Comparison of ENCODE assay signal across 21 mouse cellular contexts in genomic region chr11:5869331-5869730, GRCm38 (mm10). TPM values are rescaled to one million over a fixed set of nuclear protein-coding genes. Genes with fewer than 3 reads are reported as not detected.
A peak's percentile ranks its signal among the peaks of the same experiment; 100 is the strongest.
DNase-seq lines count a peak whose midpoint lies in the region; ATAC-seq lines count a peak whose summit lies in the region.
"Had no signal": no experiment of that assay in that cellular context is flagged by ENCODE, and none has a peak within 500 bp of the region (broad histone marks: within the 10 kb centered on the region; RNA-seq: fewer than 3 reads in every experiment).

No protein-coding gene starts in this region.

- peak; percentile 50 for DNase-seq in cerebellum, adult 11-12 months
- DNase-seq in cerebellum, postnatal 25 days: peak; percentile 56 to 66
- DNase-seq in cerebellum, adult 9-11 months: no peak
- peak; percentile 14 for DNase-seq in kidney, postnatal 10 days
- no peak for DNase-seq in forebrain, embryonic 10.5 days (ENCODE audit: extremely low spot score, low spot score)
- DNase-seq: adrenal gland, postnatal 10 days; B cell, adult 2 months; embryo, embryonic 11 days; forebrain, postnatal 0 days; heart, adult 11 months; heart, postnatal 36 days; kidney, adult 11 months; kidney, adult 9 months had no signal

- H3K9me3 ChIP-seq in kidney, embryonic 16.5 days (ENCODE audit: low read length): no peaks in the 10 kb centered on the region
- H3K9me3 ChIP-seq in forebrain, embryonic 10.5 days: no peaks in the 10 kb centered on the region
- H3K9me3 ChIP-seq: embryonic facial prominence, embryonic 15.5 days; forebrain, embryonic 12.5 days; heart, embryonic 13.5 days; hindbrain, embryonic 12.5 days had no signal

- H3K4me2 ChIP-seq in kidney, embryonic 16.5 days (replicated peaks; ENCODE audit: low read depth, low read length): no peak overlapping the region
- H3K4me2 ChIP-seq: embryonic facial prominence, embryonic 15.5 days; forebrain, embryonic 12.5 days; heart, embryonic 13.5 days; hindbrain, embryonic 12.5 days had no signal

- peaks cover 8% of the 10 kb centered on the region for H3K4me1 ChIP-seq in kidney, embryonic 16.5 days (ENCODE audit: insufficient read depth, low read length)
- H3K4me1 ChIP-seq in forebrain, embryonic 10.5 days: peaks cover 4% of the 10 kb centered on the region; the same call in 1 of the 2 replicates
- H3K4me1 ChIP-seq: forebrain, embryonic 12.5 days; heart, embryonic 13.5 days; hindbrain, embryonic 12.5 days had no signal

- ATAC-seq in cerebellum, adult (ENCODE audit: insufficient number of reproducible peaks, low FRiP score, low TSS enrichment): no peak
- no peak for ATAC-seq in kidney, embryonic 16.5 days (ENCODE audit: low FRiP score, low TSS enrichment)
- ATAC-seq: CD4-positive, CD25-positive, alpha-beta regulatory T cell, adult 4 months; forebrain, postnatal 0 days; hindbrain, postnatal 0 days had no signal

- no peak overlapping the region for H3K4me3 ChIP-seq in kidney, embryonic 16.5 days (ENCODE audit: low read length)
- no peak overlapping the region for H3K4me3 ChIP-seq in forebrain, embryonic 10.5 days
- H3K4me3 ChIP-seq: embryonic facial prominence, embryonic 15.5 days; forebrain, embryonic 12.5 days; heart, embryonic 13.5 days; hindbrain, embryonic 12.5 days had no signal

- no peak overlapping the region for H3K9ac ChIP-seq in kidney, embryonic 16.5 days (replicated peaks; ENCODE audit: low read length)
- H3K9ac ChIP-seq: embryonic facial prominence, embryonic 15.5 days; forebrain, embryonic 12.5 days; forebrain, postnatal 0 days; heart, embryonic 13.5 days; hindbrain, embryonic 12.5 days had no signal

- WGBS in kidney, embryonic 16.5 days: 96% methylated on average over 16 of the region's 16 CpGs
- 95% methylated on average over 16 of the region's 16 CpGs for WGBS in forebrain, embryonic 10.5 days

- H3K27me3 ChIP-seq in kidney, embryonic 16.5 days (ENCODE audit: insufficient read depth, low read length): no peaks in the 10 kb centered on the region
- peaks cover under 1% of the 10 kb centered on the region; the same call in 1 of the 2 replicates for H3K27me3 ChIP-seq in forebrain, embryonic 10.5 days (ENCODE audit: poor library complexity, severe bottlenecking)
- H3K27me3 ChIP-seq: embryonic facial prominence, embryonic 15.5 days; heart, embryonic 13.5 days had no signal

- no peak overlapping the region for H3K27ac ChIP-seq in kidney, embryonic 16.5 days (ENCODE audit: low read length)
- H3K27ac ChIP-seq in forebrain, embryonic 10.5 days: no peak overlapping the region
- H3K27ac ChIP-seq: embryonic facial prominence, embryonic 15.5 days; forebrain, embryonic 12.5 days; heart, embryonic 13.5 days; hindbrain, embryonic 12.5 days; hindbrain, postnatal 0 days had no signal

- H3K36me3 ChIP-seq in kidney, embryonic 16.5 days (ENCODE audit: insufficient read depth, low read length): peaks cover 44% of the 10 kb centered on the region
- H3K36me3 ChIP-seq in forebrain, embryonic 10.5 days (replicated peaks): peaks cover 56% of the 10 kb centered on the region

RNA-seq across cellular contexts. Expression of gene Aebp1, which starts 7.6 kb away (rescaled TPM):
- 59.6 and 61.1 TPM in 2 replicates for polyA plus RNA-seq in kidney, embryonic 16.5 days (2015; fragmentation: Nextera tagmentation; extraction: Ambion mirVana)
- 8.0 and 8.8 TPM in 2 replicates for polyA plus RNA-seq in forebrain, embryonic 10.5 days (2016; fragmentation: Nextera tagmentation; extraction: Ambion mirVana)

RNA-seq across cellular contexts. Expression of gene Pold2, which starts 8.8 kb away (rescaled TPM):
- polyA plus RNA-seq in kidney, embryonic 16.5 days (2015; fragmentation: Nextera tagmentation; extraction: Ambion mirVana): 152 and 155 TPM in 2 replicates
- polyA plus RNA-seq in forebrain, embryonic 10.5 days (2016; fragmentation: Nextera tagmentation; extraction: Ambion mirVana): 158 and 163 TPM in 2 replicates

RNA-seq across cellular contexts. Expression of gene Myl7, which starts 29.3 kb away (rescaled TPM):
- 5.1 and 9.1 TPM in 2 replicates for polyA plus RNA-seq in kidney, embryonic 16.5 days (2015; fragmentation: Nextera tagmentation; extraction: Ambion mirVana)
- polyA plus RNA-seq in forebrain, embryonic 10.5 days (2016; fragmentation: Nextera tagmentation; extraction: Ambion mirVana): 2.6 and 3.1 TPM in 2 replicates
- polyA plus RNA-seq: CD4-positive, CD25-positive, alpha-beta regulatory T cell, adult 4 months; forebrain, postnatal 0 days; hindbrain, postnatal 0 days had no signal

RNA-seq across cellular contexts. Expression of gene Polm, which starts 31.5 kb away (rescaled TPM):
- 9.8 and 11.4 TPM in 2 replicates for polyA plus RNA-seq in kidney, embryonic 16.5 days (2015; fragmentation: Nextera tagmentation; extraction: Ambion mirVana)
- polyA plus RNA-seq in forebrain, embryonic 10.5 days (2016; fragmentation: Nextera tagmentation; extraction: Ambion mirVana): 10.1 and 10.6 TPM in 2 replicates

Comparison
In these comparisons a context has a peak if more than half of its experiments do, and no peak if none do; other contexts are left out.
1. DNase-seq: peak in cerebellum, adult 11-12 months (single experiment), cerebellum, postnatal 25 days (2 of 2) and kidney, postnatal 10 days (single experiment); none in cerebellum, adult 9-11 months (single experiment) and forebrain, embryonic 10.5 days (single experiment).